Mouse (Mus musculus) megakaryocyte progenitor cell, adult 5-6 weeks (primary cell): ENCODE measurements around the gene Sept7. TPM values are rescaled to one million over a fixed set of nuclear protein-coding genes. Genes with fewer than 3 reads are reported as not detected.
"Not testable (repeated sequence)": the region's sequence is repeated elsewhere in the genome, so short reads cannot be mapped to it uniquely, and the experiment has no call there.

Experiments
- ATAC-seq: replicated peaks from 2 replicates; pipeline ENCODE4 v1.8.0; 2016; ENCODE audit warnings: mild to moderate bottlenecking, moderate TSS enrichment, inconsistent platforms; ENCODE audit not compliant: poor library complexity
- total RNA-seq, 2 experiments: library from RNA; stranded (forward) in 1 of 2; stranded (reverse) in 1 of 2; fragments of 157-497, 149-512 nt in 1 of 2; fragments of 200-1000 nt in 1 of 2; gene quantifications; 2 replicates each; pipeline versions ENCODE4 v1.2.3 to v1.2.4; 2015 to 2017

Gene Sept7
- 186 and 197 TPM in 2 replicates for total RNA-seq (2015)
- 263 and 294 TPM in 2 replicates for total RNA-seq (2017)

DNA sequence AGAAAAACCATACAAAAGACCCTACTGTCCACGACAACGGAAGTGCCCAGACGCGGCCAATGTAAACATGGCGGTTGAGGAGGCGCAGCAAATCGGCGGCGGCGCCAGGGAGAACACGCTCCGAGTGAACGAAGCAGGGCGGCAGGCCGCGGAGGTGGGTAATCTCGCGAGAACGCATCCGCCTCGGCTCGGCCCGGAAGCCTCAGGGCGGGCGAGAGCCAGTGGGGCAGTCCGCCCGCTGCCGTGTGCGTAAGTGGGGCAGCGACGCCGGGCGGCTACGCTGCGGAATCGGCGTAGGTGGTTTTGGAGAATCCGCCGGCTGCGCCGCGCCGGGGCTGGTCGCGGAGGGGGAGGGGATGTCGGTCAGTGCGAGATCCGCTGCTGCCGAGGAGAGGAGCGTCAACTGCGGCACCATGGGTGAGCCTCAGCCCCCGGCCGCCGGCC lies at the start of gene Sept7:
TSS of gene Sept7 (plus strand) at position 157 of the 444 bp plus-strand sequence.
- peak; percentile 86 for ATAC-seq

GRCm38 (mm10) chr9:25208087-25208803 lies 44.0 kb upstream of the Sept7 start:
- no peak for ATAC-seq

DNA sequence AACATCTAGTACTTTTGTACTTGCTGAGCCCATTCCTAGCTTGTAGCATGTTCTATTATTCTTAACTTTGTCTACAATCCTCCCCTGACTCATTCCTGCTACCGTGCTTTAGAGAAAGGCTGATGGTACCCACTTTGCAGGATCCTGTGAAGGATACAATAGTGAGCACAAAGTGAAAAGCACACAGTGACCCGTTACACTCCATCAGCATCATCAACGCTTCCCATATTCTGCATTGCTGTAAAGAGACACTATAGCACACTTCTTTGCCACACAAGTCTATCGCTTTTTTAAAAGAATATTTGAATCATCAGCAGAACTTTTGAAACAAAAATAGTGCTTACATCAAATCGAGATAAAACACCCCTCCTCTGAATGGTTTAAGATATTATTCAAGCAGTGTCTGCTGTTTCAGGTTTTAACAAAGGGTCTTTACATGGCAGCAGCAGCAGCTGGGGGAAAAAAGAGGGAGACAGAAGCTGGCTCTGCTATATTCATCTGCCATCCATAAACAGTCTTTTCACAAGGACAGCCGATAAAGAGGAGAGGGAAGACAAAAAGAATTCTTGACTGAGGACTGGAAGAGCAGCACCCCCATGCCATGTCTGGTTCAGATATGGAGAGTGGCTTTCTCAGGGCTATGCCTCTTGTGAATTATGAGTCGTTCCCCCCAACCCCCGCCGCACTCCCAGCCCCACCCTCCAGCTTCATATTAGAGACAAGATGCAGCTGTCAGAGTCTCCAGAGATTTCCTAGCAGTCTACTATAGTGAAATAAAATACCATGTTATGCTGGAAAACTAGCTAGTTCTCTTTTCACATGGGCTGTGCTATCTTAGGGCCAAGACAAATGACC lies 39.7 kb upstream of the Sept7 start:
- ATAC-seq = no peak

DNA sequence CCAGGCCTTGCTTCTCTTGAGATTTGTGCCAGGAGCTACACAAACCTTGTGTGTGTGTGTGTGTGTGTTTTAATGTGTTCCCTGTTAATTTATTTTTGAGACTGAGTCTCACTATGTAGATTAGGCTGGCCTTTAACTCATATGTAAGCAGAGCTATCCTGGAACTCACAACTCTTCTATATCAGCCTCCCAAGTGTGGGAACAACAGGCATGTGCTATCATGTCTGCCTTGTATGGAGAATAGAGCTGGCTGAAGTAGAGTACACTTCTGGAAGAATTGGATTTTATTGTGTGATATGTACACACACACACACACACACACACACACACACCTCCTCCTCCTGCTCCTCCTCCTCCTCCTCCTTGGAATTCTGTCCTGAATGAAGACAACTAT lies 39.1 kb upstream of the Sept7 start:
- no peak for ATAC-seq

DNA sequence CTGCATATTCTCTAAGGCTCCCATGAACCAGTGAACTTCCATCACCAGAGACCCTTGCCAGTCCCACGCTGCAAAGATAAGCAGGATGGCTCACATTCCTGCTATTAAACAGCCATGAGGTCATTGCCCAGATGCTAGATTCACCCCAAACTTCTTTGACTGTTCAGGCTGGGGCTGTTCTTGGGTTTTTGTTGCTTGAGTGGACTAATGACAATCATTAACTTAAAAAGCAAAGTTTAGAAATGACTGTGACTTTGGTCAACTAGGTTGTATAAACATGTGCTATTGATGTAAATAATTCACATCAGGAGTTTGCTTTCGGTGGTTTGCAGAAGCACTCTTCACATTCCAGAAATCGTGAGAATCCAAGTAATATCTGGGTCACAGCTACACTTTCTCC lies 36.8 kb upstream of the Sept7 start:
- ATAC-seq = no peak

- no peak for ATAC-seq
Measured at GRCm38 (mm10) chr9:25216210-25216609, 36.0 kb upstream of the Sept7 start.

DNA sequence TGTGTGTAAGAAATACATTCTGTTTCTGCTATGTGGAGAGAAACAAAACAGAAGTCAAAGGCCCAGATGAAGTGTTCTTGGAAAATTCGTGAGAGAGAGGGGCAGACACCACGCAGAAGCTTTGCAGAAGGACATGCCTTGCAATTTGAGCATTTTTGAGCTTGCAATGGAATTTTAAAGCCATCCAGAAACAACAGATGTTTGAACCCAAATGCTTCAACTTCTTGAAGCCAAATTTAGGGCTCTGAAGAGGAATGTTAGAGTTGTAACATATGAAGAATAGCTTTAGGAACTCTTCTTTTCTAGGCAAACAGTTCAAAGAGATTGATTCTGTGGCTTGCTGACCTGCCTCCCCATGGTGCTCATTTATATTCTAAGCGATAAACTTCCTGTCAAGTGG lies 33.3 kb upstream of the Sept7 start:
- ATAC-seq = no peak

- peak; percentile 46; the same call in 1 of the 2 replicates for ATAC-seq
Measured at GRCm38 (mm10) chr9:25219882-25220281, 32.4 kb upstream of the Sept7 start.

DNA sequence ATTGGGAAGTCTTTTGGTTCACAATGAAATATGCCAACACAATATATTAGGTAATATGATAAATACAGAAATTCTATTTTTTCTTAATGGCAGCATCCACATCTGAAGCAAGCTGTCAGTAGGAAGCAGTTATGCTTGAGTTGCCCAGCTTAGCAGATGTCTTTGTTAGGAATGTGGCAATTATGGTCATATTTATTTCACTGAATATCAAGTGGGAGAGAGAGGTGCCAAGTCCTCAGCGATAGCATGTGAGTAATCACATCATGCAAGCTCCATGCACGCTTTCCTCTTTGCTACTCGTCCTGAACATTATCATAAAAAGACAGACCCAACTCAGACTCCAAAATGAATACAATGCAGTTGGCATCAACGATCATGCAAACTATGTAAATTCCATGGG lies 27.3 kb upstream of the Sept7 start:
- ATAC-seq = no peak

- ATAC-seq = 0 out of 2 replicates have a peak, but pooled peaks have one; percentile 26
Measured at GRCm38 (mm10) chr9:25229740-25230139, 22.5 kb upstream of the Sept7 start.

DNA sequence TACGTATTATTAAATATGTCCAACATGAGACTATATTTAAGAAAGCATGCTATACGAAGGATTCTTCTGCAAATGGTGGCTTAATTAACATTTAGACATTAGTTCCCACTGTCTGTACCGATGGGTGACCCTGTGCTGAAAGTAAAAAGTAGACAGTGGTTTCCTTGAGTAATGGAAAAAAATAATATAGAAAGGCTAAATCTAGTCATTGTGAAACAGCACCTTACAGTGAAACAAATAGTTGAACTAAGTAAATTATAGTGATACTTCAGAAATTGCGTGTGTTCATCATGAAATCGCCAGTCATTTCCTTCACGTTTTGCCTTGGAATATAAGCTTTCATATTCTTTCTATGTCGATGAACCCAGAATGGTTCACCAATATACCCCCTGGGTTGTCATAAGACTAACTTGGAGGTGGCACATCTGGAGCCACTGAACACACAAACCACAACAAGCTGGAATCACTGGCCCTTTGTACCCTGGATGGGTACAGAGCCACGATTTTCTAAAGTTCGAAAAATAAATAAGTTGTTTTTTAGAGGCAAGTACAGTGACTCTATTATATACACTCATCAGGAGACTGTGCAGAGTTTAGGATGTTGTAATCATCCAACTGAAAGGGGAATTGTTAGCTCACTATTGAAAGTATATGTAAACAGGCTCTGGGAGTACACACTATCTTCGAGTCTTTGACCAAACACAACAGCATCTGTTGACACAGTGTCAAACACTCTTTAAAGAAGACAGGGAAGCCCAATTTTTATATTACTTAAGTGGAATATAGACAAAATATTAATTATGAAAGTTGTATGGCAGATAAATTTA lies 21.8 kb upstream of the Sept7 start:
- ATAC-seq = no peak

DNA sequence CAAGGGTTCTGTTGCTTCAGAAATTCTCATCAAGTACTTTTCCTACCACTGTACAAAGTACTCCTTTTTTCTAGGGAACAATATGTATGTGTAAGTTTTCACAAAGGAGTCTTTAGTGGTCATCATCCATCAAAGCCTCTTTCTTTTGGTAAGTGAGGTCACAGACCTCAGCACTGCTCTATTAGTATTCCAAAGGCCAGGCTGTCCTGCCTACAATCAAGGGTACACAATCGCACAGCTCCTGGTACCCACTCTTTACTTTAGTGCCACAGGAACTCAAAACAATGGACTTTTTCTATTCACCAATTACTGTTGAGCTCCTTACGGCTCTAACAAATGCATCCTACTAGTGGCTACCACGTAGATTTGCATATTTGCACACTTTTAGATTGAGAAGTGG lies 11.2 kb upstream of the Sept7 start:
- ATAC-seq = no peak

DNA sequence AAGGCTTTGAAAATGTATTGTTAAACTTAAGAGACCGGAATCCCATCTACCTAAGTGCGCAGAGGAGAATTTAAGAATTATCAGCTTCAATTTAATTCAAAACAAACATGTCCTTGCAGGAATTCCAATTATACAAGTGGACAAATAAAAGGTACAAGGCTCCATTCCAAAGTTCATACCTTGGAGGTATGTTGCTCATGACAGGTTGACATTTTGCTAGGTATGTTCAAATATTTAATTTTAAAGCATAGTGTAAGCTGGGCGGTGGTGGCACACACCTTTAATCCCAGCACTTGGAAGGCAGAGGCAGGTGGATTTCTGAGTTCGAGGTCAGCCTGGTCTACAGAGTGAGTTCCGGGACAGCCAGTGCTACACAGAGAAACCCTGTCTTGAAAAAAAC lies 10.5 kb upstream of the Sept7 start:
- not testable (repeated sequence) for ATAC-seq

GRCm38 (mm10) chr9:25242266-25242665 lies 10.0 kb upstream of the Sept7 start:
- no peak for ATAC-seq

GRCm38 (mm10) chr9:25243926-25244657 lies 8.1 kb upstream of the Sept7 start:
- no peak for ATAC-seq

DNA sequence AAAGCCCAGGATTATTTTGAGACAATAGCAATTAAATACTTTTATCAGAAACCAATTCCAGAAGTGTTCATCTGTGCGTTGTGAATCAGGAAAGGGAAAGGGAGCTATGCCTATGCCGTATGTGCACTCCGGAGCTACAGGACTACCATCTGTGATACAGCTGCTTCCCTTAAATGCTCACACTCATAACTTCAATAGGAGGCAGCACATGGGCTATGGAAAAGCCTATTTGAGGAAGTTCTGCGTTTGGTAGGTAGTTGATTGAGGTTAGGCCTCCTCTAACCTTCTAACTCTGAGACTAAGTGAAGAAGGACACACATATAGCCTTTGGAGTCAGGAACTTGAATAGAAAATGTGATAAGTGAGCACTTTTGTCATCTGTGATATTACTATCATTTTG lies 7.1 kb upstream of the Sept7 start:
- ATAC-seq = peak; percentile 68

GRCm38 (mm10) chr9:25246508-25246907 lies 5.7 kb upstream of the Sept7 start:
- no peak for ATAC-seq

- no peak for ATAC-seq
Measured at GRCm38 (mm10) chr9:25251174-25251573, 1.1 kb upstream of the Sept7 start.

- ATAC-seq = peak; percentile 68
Measured at GRCm38 (mm10) chr9:25251611-25252282, 492 bp upstream of the Sept7 start.
